Mouse (Mus musculus): ENCODE data around the gene F830045P16Rik. TPM values are rescaled to one million over a fixed set of nuclear protein-coding genes. Genes with fewer than 3 reads are reported as not detected.

F830045P16Rik gene
- polyA plus RNA-seq, 1 experiment from 2014 or later: not detected

- WGBS: 70% methylated on average over 1 of the region's 1 CpGs
- Histone ChIP-seq H3K9ac (replicated peaks) (no peak overlapping the region), H3K27me3 (no peaks in the 10 kb centered on the region), H3K4me3 (replicated peaks) (no peak overlapping the region), H3K27ac (no peak overlapping the region), H3K9me3 (no peaks in the 10 kb centered on the region), H3K4me1 (replicated peaks) (no peaks in the 10 kb centered on the region), H3K36me3 (no peaks in the 10 kb centered on the region), H3K4me2 (replicated peaks) (no peak overlapping the region)
- no peak for ATAC-seq
Observed at GRCm38 (mm10) chr2:129435154-129435553, 101.2 kb downstream of the F830045P16Rik start.

- no peaks in the 10 kb centered on the region for H3K27me3 ChIP-seq
- H3K27ac ChIP-seq: no peak overlapping the region
- ATAC-seq: no peak
- no peak overlapping the region for H3K4me3 ChIP-seq (replicated peaks)
- 57% methylated on average over 3 of the region's 3 CpGs for WGBS
- H3K4me2 ChIP-seq (replicated peaks): no peak overlapping the region
- H3K36me3 ChIP-seq: no peaks in the 10 kb centered on the region
- no peaks in the 10 kb centered on the region for H3K9me3 ChIP-seq
- no peak overlapping the region for H3K9ac ChIP-seq (replicated peaks)
- H3K4me1 ChIP-seq (replicated peaks): no peaks in the 10 kb centered on the region
Observed at GRCm38 (mm10) chr2:129423741-129424140, 112.7 kb downstream of the F830045P16Rik start.

GRCm38 (mm10) chr2:129420897-129421561 is 115.4 kb downstream of the F830045P16Rik start:
- Histone ChIP-seq H3K9ac (replicated peaks) (no peak overlapping the region), H3K4me1 (replicated peaks) (no peaks in the 10 kb centered on the region), H3K27me3 (no peaks in the 10 kb centered on the region), H3K9me3 (no peaks in the 10 kb centered on the region), H3K27ac (no peak overlapping the region), H3K4me2 (replicated peaks) (no peak overlapping the region), H3K36me3 (no peaks in the 10 kb centered on the region), H3K4me3 (replicated peaks) (no peak overlapping the region)
- no peak for ATAC-seq
- WGBS: 94% methylated on average over 10 of the region's 10 CpGs

GRCm38 (mm10) chr2:129419361-129419880 is 117.0 kb downstream of the F830045P16Rik start:
- H3K27ac ChIP-seq: no peak overlapping the region
- no peak for ATAC-seq

GRCm38 (mm10) chr2:129414593-129414992 is 121.8 kb downstream of the F830045P16Rik start:
- H3K9ac ChIP-seq (replicated peaks): no peak overlapping the region
- H3K4me2 ChIP-seq (replicated peaks): no peak overlapping the region
- no peaks in the 10 kb centered on the region for H3K36me3 ChIP-seq
- H3K27me3 ChIP-seq: no peaks in the 10 kb centered on the region
- 84% methylated on average over 3 of the region's 3 CpGs for WGBS
- no peaks in the 10 kb centered on the region for H3K9me3 ChIP-seq
- no peak overlapping the region for H3K4me3 ChIP-seq (replicated peaks)
- no peak overlapping the region for H3K27ac ChIP-seq
- no peak; the same call in 1 of the 2 replicates for ATAC-seq
- H3K4me1 ChIP-seq (replicated peaks): no peaks in the 10 kb centered on the region

More at GRCm38 (mm10) chr2:129419361-129419880, 117.0 kb downstream of the F830045P16Rik start:
- H3K9ac ChIP-seq (replicated peaks): no peak overlapping the region
- H3K36me3 ChIP-seq: no peaks in the 10 kb centered on the region
- WGBS: 88% methylated on average over 3 of the region's 3 CpGs
- no peaks in the 10 kb centered on the region for H3K9me3 ChIP-seq
- no peaks in the 10 kb centered on the region for H3K4me1 ChIP-seq (replicated peaks)
- H3K27me3 ChIP-seq: no peaks in the 10 kb centered on the region
- H3K4me2 ChIP-seq (replicated peaks): no peak overlapping the region
- no peak overlapping the region for H3K4me3 ChIP-seq (replicated peaks)

DNA sequence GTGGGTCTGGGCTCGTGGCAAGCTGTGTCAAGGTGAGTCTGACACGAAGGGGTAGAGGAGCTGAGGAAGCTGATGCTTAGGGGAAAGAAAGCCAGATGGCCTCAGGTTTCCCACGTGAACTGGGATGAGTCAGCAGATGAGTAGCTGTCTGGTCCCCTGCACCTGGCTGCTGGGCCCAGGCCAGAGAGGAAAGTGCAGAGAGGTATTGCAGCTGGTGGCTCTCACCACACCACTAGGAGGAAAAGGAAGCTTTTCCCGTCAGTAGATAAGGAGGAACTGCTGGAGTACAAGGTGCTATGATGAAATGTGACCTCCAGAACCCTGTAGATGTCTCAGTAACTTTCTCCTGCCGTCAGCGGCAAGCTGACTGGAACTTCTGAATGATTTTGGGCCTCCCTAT is 122.9 kb downstream of the F830045P16Rik start:
- H3K36me3 ChIP-seq: no peaks in the 10 kb centered on the region
- no peak overlapping the region for H3K4me3 ChIP-seq (replicated peaks)
- no peaks in the 10 kb centered on the region for H3K27me3 ChIP-seq
- no peak overlapping the region for H3K4me2 ChIP-seq (replicated peaks)
- H3K4me1 ChIP-seq (replicated peaks): no peaks in the 10 kb centered on the region
- H3K27ac ChIP-seq: no peak overlapping the region
- no peak overlapping the region for H3K9ac ChIP-seq (replicated peaks)
- ATAC-seq: no peak
- H3K9me3 ChIP-seq: no peaks in the 10 kb centered on the region
- WGBS: 80% methylated on average over 6 of the region's 6 CpGs

GRCm38 (mm10) chr2:129411651-129412050 is 124.8 kb downstream of the F830045P16Rik start:
- no peak for ATAC-seq
- Histone ChIP-seq H3K4me2 (replicated peaks) (no peak overlapping the region), H3K27ac (no peak overlapping the region), H3K27me3 (no peaks in the 10 kb centered on the region), H3K9me3 (no peaks in the 10 kb centered on the region), H3K9ac (replicated peaks) (no peak overlapping the region), H3K36me3 (no peaks in the 10 kb centered on the region), H3K4me3 (replicated peaks) (no peak overlapping the region), H3K4me1 (replicated peaks) (no peaks in the 10 kb centered on the region)
- WGBS: 81% methylated on average over 3 of the region's 3 CpGs

DNA sequence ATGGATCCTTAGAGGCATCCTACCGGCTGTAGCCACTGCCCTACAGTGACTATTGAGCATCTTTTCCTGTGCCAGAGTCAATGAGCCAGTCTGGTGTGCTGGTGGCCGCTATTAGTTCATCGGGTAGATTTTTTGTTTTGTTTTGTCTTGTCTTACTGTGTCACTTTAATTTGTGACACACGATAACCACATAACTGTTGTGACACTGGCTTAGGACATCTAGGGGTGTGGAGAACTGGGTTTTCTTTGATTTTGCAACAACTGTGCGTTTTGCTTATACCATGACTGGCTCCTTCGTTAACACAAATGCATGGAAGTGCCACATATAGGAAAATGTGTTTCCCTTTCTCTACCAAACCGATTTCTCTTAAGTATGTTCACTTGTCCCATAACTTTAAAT is 126.1 kb downstream of the F830045P16Rik start:
- H3K4me1 ChIP-seq (replicated peaks): no peaks in the 10 kb centered on the region
- H3K4me3 ChIP-seq (replicated peaks): no peak overlapping the region
- no peak for ATAC-seq
- H3K27ac ChIP-seq: no peak overlapping the region
- no peaks in the 10 kb centered on the region for H3K9me3 ChIP-seq
- no peak overlapping the region for H3K4me2 ChIP-seq (replicated peaks)
- no peaks in the 10 kb centered on the region for H3K36me3 ChIP-seq
- H3K27me3 ChIP-seq: no peaks in the 10 kb centered on the region
- no peak overlapping the region for H3K9ac ChIP-seq (replicated peaks)
- WGBS: 91% methylated on average over 7 of the region's 7 CpGs

DNA sequence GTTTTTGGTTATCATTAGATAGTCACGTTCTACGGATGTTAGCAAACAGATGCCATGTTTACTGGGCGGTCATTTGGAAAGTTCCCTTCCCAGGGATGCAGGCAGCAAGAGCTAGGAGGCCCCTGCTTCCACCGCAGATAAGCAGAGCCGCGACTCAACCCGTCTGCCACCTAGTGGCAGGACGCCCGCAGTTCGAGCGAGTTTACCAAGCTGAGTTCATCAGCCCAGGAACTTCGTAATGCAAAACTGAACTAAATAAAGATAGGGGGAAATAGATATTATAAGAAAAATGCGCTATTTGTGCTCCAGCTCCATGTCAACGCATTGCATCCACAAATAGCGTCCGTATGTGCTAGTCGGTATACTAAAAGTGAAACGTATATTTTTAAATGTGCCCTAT is 127.9 kb downstream of the F830045P16Rik start:
- H3K4me1 ChIP-seq (replicated peaks): no peaks in the 10 kb centered on the region
- no peak overlapping the region for H3K4me3 ChIP-seq (replicated peaks)
- H3K9ac ChIP-seq (replicated peaks): no peak overlapping the region
- ATAC-seq: peak; percentile 80
- no peak overlapping the region for H3K27ac ChIP-seq
- no peaks in the 10 kb centered on the region for H3K9me3 ChIP-seq
- WGBS: 22% methylated on average over 18 of the region's 18 CpGs
- H3K36me3 ChIP-seq: no peaks in the 10 kb centered on the region
- no peak overlapping the region for H3K4me2 ChIP-seq (replicated peaks)
- H3K27me3 ChIP-seq: no peaks in the 10 kb centered on the region

Other genes starting within 250 kb of the F830045P16Rik start
- 18.3 and 19.3 TPM in 2 replicates for gene Ckap2l, start 239.4 kb downstream of the F830045P16Rik start, polyA plus RNA-seq (2015; fragmentation: Nextera tagmentation; extraction: Ambion mirVana)
- gene Il1a, start 226.6 kb downstream of the F830045P16Rik start, polyA plus RNA-seq (2015; fragmentation: Nextera tagmentation; extraction: Ambion mirVana): 0.12 and 0.32 TPM in 2 replicates
- gene Il1b, start 165.5 kb downstream of the F830045P16Rik start, polyA plus RNA-seq (2015; fragmentation: Nextera tagmentation; extraction: Ambion mirVana): not detected in 2 replicates
- gene Sirpa, start 56.2 kb upstream of the F830045P16Rik start, polyA plus RNA-seq (2015; fragmentation: Nextera tagmentation; extraction: Ambion mirVana): 19.1 and 21.0 TPM in 2 replicates
- 3.8 and 4.2 TPM in 2 replicates for gene Pdyn, start 163.2 kb upstream of the F830045P16Rik start, polyA plus RNA-seq (2015; fragmentation: Nextera tagmentation; extraction: Ambion mirVana)